Mouse (Mus musculus): ENCODE results near the gene Rsph6a. TPM values are rescaled to one million over a fixed set of nuclear protein-coding genes. Genes with fewer than 3 reads are reported as not detected.
A peak's percentile ranks its signal among the peaks of the same experiment; 100 is the strongest.

Rsph6a gene
- polyA plus RNA-seq, 1 experiment from 2014 or later: not detected

DNA sequence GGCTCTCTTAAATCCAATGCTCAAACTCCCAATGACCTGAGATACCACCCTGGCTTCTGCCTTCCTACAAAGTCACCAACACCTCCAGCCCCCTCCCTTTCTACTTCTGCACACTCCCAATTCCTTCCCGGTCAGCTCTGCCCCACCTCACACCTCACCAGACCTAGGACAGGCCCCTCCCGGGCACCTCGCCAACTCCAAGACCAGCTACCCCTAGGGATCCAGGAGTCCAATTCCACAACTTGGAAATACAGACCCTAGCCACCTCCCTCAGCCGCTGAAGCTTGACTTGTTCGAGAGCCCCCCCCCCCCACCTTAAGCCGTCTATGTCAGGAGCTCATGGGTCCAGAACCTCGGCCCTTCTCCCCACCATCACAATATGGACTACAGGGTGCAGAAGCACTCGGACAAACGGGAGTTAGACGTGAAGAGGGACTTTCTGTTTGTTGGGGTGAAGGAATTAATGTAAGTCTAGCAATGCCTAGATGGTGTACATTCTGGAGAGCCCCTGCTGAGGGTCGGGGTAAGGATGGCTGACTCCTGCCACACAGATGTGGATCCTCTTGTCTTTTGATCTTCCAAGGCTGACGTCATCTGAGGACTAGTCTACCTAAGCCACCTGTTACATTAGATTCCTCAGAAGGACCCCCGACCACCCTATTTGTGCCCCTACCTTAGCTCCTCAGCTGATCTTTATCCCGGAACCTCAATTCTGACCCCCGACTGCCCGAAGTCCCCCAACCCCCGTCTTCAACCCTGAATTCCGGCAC, 32.1 kb upstream of the Rsph6a start:
- WGBS: 52% methylated on average over 18 of the region's 18 CpGs
- no peak for ATAC-seq (replicated peaks; ENCODE audit: low FRiP score)
- Histone ChIP-seq H3K9ac (no peak overlapping the region), H3K4me3 (replicated peaks) (no peak overlapping the region), H3K4me2 (no peak overlapping the region), H3K36me3 (no peaks in the 10 kb centered on the region), H3K9me3 (replicated peaks) (no peaks in the 10 kb centered on the region), H3K27me3 (peaks cover 40% of the 10 kb centered on the region), H3K27ac (no peak overlapping the region), H3K4me1 (peaks cover 34% of the 10 kb centered on the region)

DNA sequence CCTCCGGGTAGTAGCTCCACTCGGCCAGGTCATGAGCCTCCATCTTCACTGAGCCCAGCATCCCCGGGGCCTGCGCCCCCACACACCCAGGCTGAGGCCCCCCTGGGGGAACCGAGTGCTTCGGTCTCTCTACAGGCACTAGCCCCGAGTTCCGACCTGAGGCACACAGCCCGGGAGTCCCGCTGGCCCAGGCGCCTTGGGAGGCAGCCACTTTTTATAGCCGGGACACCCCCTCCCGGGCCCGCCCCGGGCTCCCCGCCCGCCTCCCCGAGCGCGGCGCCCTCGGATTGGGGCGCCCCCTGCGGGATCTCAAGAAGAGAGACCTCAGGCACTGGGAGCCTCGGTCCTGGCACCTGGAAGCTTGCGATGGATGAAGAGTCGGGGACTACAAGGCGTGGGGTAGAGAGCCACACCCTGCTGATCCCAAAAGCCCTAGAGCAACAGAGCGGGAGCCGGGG, 31.1 kb upstream of the Rsph6a start, which contains the start of gene Foxa3:
Gene Foxa3 (minus strand): TSS at position 182 of the 458 bp plus-strand sequence.
- H3K4me1 ChIP-seq: peaks cover 34% of the 10 kb centered on the region
- peaks cover 40% of the 10 kb centered on the region for H3K27me3 ChIP-seq
- H3K27ac ChIP-seq: peak within 1 kb of the TSS; percentile 60
- H3K4me2 ChIP-seq: peak within 1 kb of the TSS; percentile 81
- WGBS: 2% methylated on average over 30 of the region's 30 CpGs
- H3K36me3 ChIP-seq: 0 out of 2 replicates have a peak, but pooled peaks cover 1% of the 10 kb centered on the region
- H3K9me3 ChIP-seq (replicated peaks): no peaks in the 10 kb centered on the region
- peak within 1 kb of the TSS; percentile 96 for H3K4me3 ChIP-seq (replicated peaks)
- peak within 1 kb of the TSS; percentile 94 for H3K9ac ChIP-seq
- ATAC-seq (replicated peaks; ENCODE audit: low FRiP score): peak; percentile 34

DNA sequence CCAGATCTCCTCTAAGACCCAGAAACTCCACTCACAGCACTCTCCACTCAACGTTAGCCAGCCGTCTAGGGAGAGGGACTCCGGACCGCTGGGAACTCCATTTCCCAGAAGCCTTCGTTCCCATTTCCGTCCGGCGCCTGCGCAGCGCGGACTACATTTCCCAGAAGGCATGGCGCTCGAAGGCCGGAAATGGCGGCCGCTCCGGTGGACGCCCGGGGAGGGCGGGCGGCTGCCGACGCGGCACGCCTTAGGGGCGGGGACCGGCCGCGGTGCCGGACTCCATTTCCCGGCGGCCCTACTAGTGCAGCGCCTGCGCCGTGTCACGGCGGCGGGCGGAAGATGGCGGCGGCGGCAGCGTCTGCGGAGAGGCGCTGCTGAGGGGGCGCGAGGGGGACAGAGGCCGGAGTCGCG, 30.4 kb upstream of the Rsph6a start, which contains the start of gene Sympk:
Gene Sympk (plus strand): TSS at position 282 of the 411 bp plus-strand sequence.
- under 1% methylated on average over 45 of the region's 50 CpGs for WGBS
- peak within 1 kb of the TSS; percentile 60 for H3K27ac ChIP-seq

DNA sequence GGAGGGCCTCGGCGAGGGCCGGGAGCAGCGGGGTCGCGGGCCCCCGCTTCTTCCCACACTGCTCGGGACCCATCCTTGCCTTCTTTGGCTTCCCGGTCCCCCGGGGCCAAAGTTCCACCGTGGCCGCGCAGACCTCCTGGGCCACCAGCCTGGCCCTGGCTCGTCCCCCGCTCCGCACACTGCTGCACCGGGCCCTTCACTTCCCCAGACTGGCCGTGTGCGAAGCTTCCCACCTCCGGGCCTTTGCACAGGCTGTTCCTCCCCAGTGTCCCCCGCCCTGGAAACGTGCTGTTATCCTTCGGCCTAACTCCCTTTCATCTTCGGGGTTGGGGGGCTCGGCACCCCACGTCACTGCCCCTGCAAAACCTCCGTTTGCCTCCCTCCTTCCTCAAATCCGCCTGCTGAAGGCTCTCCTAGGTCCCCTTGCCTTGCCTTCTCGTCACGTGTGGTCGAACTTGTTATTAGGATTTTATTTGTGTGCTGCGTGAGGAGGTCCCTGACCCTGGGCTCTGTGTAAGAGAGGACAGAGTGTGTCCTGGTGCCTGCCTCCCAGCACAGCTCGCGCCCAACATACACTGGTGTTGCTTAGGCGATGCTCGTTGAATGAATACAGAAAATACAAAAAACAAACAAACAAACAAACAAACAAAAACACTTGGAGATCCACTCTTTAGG, 29.8 kb upstream of the Rsph6a start:
- peaks cover 34% of the 10 kb centered on the region for H3K4me1 ChIP-seq
- peak overlapping the region; percentile 94 for H3K9ac ChIP-seq
- peak overlapping the region; percentile 81 for H3K4me2 ChIP-seq
- peaks cover 40% of the 10 kb centered on the region for H3K27me3 ChIP-seq
- ATAC-seq (replicated peaks; ENCODE audit: low FRiP score): peak; percentile 62
- WGBS: 2% methylated on average over 34 of the region's 36 CpGs
- peaks cover 15% of the 10 kb centered on the region for H3K36me3 ChIP-seq
- peak overlapping the region; percentile 96 for H3K4me3 ChIP-seq (replicated peaks)
- H3K9me3 ChIP-seq (replicated peaks): no peaks in the 10 kb centered on the region
- H3K27ac ChIP-seq: peak overlapping the region; percentile 60

More for the DNA sequence above, 30.4 kb upstream of the Rsph6a start, which contains the start of gene Sympk:
- Histone ChIP-seq H3K4me3 (replicated peaks) (peak within 1 kb of the TSS; percentile 96), H3K9ac (peak within 1 kb of the TSS; percentile 94), H3K4me1 (peaks cover 34% of the 10 kb centered on the region), H3K36me3 (peaks cover 8% of the 10 kb centered on the region), H3K4me2 (peak within 1 kb of the TSS; percentile 81), H3K9me3 (replicated peaks) (no peaks in the 10 kb centered on the region), H3K27me3 (peaks cover 40% of the 10 kb centered on the region)
- ATAC-seq (replicated peaks; ENCODE audit: low FRiP score): peak; percentile 94

DNA sequence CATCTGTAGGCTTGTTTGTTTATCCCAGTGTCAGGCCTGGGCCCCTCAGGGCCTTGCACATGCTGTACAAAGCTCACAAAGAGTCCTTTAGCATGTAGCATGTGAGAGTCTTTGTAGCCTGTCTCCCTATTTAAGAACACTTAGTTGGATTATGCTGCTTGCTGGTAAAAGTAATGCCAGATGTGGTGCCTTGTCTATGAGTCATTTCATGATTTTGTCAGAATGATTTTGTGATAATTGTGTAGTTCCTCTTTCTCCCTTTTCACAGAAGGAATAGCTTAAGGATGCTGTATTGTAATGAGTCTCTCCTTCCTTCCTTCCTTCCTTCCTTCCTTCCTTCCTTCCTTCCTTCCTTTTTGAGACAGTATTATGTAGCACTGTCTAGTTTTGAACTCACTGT, 26.4 kb upstream of the Rsph6a start:
- no peak overlapping the region for H3K4me2 ChIP-seq
- H3K4me1 ChIP-seq: peaks cover 29% of the 10 kb centered on the region
- H3K36me3 ChIP-seq: peaks cover 48% of the 10 kb centered on the region
- no peak overlapping the region for H3K27ac ChIP-seq
- no peak overlapping the region for H3K4me3 ChIP-seq (replicated peaks)
- no peak for ATAC-seq (replicated peaks; ENCODE audit: low FRiP score)
- no peaks in the 10 kb centered on the region for H3K9me3 ChIP-seq (replicated peaks)
- peaks cover 9% of the 10 kb centered on the region for H3K27me3 ChIP-seq
- no peak overlapping the region for H3K9ac ChIP-seq

DNA sequence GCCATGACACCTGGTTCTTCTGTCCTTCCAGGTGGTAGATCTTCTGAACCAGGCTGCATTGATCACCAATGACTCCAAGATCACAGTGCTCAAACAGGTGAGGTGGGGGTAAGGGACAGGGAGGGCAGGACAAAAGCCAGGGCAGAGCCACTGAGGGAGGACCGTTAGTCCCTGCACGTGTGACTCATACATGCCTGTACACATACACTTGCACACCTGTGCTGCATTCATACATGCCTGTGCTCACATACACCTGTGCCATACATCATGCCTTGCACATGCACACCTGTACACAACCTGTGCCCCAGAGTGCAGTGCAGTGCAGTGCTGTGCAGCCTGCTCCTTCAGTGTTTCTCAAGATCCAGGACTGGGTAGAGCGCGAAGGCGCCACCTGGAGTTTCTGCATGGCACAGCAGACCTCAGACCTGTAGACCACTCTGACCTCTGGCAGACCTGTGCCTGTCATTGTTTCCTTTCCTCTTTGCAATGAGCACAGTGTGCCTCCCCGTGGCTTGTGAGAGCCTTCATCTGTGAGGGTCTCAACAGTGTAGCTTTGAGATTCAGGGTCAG, 25.3 kb upstream of the Rsph6a start:
- ATAC-seq (replicated peaks; ENCODE audit: low FRiP score): peak; percentile 31
- Histone ChIP-seq H3K9me3 (replicated peaks) (no peaks in the 10 kb centered on the region), H3K4me1 (peaks cover 20% of the 10 kb centered on the region), H3K4me2 (no peak overlapping the region), H3K27me3 (no peaks in the 10 kb centered on the region), H3K9ac (no peak overlapping the region), H3K4me3 (replicated peaks) (no peak overlapping the region), H3K36me3 (peaks cover 57% of the 10 kb centered on the region), H3K27ac (no peak overlapping the region)
- 67% methylated on average over 6 of the region's 6 CpGs for WGBS

DNA sequence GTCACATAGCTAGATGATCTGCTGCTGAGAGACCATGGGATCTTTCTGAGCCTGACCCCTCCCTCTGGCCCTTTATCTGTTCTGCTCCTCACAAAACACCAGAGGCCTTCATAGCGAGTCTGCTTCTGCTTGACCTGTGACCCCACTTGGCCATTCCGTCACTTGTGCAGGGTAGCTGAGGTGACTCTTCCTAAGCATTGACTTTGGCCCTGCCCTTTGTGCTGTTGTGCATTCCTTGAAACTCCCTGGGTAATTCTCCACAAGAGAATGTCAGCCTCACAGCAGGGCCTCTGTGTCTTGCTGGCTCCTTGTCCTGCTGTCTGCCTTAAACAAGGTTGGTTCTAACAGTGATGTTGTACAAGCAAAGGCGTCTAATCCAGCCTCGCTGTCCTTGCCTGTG, 22.8 kb upstream of the Rsph6a start:
- H3K36me3 ChIP-seq: peaks cover 82% of the 10 kb centered on the region
- H3K9ac ChIP-seq: no peak overlapping the region
- no peak overlapping the region for H3K4me2 ChIP-seq
- 83% methylated on average over 4 of the region's 4 CpGs for WGBS
- no peak overlapping the region for H3K4me3 ChIP-seq (replicated peaks)
- no peaks in the 10 kb centered on the region for H3K27me3 ChIP-seq
- H3K4me1 ChIP-seq: peaks cover 2% of the 10 kb centered on the region; the same call in 1 of the 2 replicates
- H3K9me3 ChIP-seq (replicated peaks): no peaks in the 10 kb centered on the region
- no peak for ATAC-seq (replicated peaks; ENCODE audit: low FRiP score)
- no peak overlapping the region for H3K27ac ChIP-seq

DNA sequence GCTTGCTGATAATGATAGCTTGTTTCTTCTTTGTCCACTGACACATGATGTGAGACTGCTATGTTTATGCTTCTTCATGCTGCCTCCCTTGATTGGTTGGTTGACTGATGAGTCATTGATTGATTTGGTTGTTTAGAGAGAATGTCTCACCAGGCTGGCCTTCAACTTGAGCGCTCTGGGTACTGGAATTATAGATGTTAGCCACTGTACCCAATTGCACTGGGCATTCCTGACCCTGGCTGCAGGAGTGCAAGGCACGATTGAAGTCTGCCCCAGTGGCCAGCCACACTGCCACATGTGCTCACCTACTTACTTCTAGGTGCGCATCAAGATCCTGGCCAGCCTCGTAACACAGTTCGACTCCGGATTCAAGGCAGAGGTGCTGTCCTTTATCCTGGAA, 9.9 kb upstream of the Rsph6a start:
- H3K27ac ChIP-seq: no peak overlapping the region

DNA sequence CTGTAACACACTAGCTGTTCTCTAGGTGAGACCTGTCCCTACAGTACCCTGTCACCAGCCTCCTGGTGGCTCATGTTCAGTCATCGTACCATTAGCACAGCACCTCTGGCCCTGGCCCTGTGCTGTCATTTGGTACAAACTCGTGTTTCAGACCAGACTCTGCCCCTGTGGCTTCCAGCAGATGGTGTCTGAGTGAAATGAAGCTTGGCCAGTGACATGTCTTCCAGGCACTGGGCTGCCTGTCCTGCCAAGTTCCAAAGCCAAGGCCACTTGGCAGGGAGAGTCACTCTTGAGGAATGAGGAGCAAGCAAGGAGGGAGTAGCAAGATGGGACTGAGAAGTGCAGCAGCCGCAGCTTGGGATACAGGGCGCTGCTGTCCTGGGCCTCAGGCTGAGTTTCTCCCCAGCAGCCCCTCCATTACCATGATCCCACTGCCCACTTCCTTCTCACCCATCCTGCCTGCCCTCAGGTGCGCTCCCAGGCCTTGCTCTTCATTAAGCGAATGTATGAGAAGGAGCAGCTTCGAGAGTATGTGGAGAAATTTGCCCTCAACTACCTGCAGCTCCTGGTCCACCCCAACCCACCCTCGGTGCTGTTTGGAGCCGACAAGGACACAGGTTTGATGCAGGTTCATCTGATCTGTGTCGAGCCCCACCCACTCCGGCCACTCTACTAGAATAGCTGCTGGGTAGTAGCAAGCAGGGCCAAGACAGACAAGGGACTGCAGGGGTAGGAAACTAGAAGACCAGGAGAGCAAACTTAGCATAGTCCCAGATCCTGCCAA, 8.0 kb upstream of the Rsph6a start:
- no peak overlapping the region for H3K4me2 ChIP-seq
- H3K4me3 ChIP-seq (replicated peaks): no peak overlapping the region
- 91% methylated on average over 11 of the region's 11 CpGs for WGBS
- ATAC-seq (replicated peaks; ENCODE audit: low FRiP score): no peak
- H3K36me3 ChIP-seq: peaks cover 100% of the 10 kb centered on the region
- H3K27me3 ChIP-seq: no peaks in the 10 kb centered on the region
- H3K9ac ChIP-seq: no peak overlapping the region
- H3K4me1 ChIP-seq: no peaks in the 10 kb centered on the region
- no peaks in the 10 kb centered on the region for H3K9me3 ChIP-seq (replicated peaks)
- H3K27ac ChIP-seq: no peak overlapping the region

More for the DNA sequence above, 9.9 kb upstream of the Rsph6a start:
- no peaks in the 10 kb centered on the region for H3K27me3 ChIP-seq
- H3K9ac ChIP-seq: no peak overlapping the region
- H3K4me2 ChIP-seq: no peak overlapping the region
- no peaks in the 10 kb centered on the region for H3K9me3 ChIP-seq (replicated peaks)
- H3K36me3 ChIP-seq: peaks cover 100% of the 10 kb centered on the region
- WGBS: 97% methylated on average over 6 of the region's 6 CpGs
- H3K4me3 ChIP-seq (replicated peaks): no peak overlapping the region
- H3K4me1 ChIP-seq: no peaks in the 10 kb centered on the region
- no peak for ATAC-seq (replicated peaks; ENCODE audit: low FRiP score)

DNA sequence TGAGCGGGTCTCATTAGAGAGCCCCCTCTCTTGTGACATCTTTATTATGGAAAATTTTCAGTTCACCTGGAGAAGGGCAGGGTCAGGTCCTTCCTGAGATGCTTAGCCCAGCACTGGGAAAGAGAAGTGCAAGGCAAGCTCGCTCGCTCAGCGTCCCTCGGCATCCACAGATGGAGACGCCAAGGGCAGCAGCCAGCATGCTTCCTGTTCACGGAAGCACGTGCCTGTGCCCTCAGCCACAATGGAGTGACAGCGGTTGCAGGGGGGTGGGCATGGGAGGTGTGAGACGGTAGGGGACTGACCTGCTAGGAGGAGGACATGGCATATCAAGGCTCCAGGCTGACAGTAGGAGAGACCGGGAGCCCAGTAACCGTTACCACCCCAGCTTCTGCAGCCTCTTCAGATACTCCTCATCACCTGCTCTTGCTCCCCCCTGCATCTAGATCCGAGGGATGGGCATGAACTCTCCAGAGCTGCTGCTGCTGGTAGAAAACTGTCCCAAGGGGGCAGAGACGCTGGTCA, 6.4 kb upstream of the Rsph6a start:
- Histone ChIP-seq H3K27ac (no peak overlapping the region), H3K27me3 (no peaks in the 10 kb centered on the region)
- WGBS: 89% methylated on average over 14 of the region's 14 CpGs

DNA sequence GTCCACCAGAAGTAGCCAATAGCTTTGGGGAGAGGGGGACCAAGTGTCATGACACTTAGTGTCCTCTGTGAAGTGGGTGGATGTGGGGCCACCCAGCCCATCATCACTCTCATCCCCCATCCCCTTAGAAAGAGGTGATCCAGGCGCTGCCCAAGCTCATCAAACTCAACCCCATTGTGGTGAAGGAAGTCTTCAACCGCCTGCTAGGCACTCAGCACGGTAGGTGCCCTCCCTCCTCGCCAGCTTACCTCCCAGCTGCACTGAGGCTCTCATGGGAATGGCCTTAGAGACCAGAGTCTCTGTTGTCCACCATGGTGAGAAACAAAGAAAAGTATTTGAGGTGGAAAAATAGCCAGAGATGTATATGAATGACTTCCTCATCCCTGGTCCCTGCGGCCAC, 5.2 kb upstream of the Rsph6a start:
- H3K4me3 ChIP-seq (replicated peaks): no peak overlapping the region
- H3K27me3 ChIP-seq: no peaks in the 10 kb centered on the region
- peaks cover 4% of the 10 kb centered on the region for H3K4me1 ChIP-seq
- H3K9me3 ChIP-seq (replicated peaks): no peaks in the 10 kb centered on the region
- H3K27ac ChIP-seq: no peak overlapping the region
- H3K4me2 ChIP-seq: no peak overlapping the region
- ATAC-seq (replicated peaks; ENCODE audit: low FRiP score): no peak
- peaks cover 95% of the 10 kb centered on the region for H3K36me3 ChIP-seq
- no peak overlapping the region for H3K9ac ChIP-seq
- WGBS: 92% methylated on average over 5 of the region's 5 CpGs

More for the DNA sequence above, 6.4 kb upstream of the Rsph6a start:
- Histone ChIP-seq H3K4me3 (replicated peaks) (no peak overlapping the region), H3K36me3 (peaks cover 100% of the 10 kb centered on the region), H3K9me3 (replicated peaks) (no peaks in the 10 kb centered on the region), H3K4me2 (no peak overlapping the region), H3K9ac (no peak overlapping the region), H3K4me1 (no peaks in the 10 kb centered on the region)
- ATAC-seq (replicated peaks; ENCODE audit: low FRiP score): no peak
